Mouse (Mus musculus) CD4-positive, CD25-positive, alpha-beta regulatory T cell, adult 2 months (primary cell): ENCODE data around the gene Rap1gap2.

Source experiments
- DNase-seq: peaks from one replicate; pipeline ENCODE4 v3.0.0-alpha.2; 2012; ENCODE audit warnings: low read depth, low spot score

The Rap1gap2 gene

GRCm38 (mm10) chr11:74621974-74622669, 11.4 kb upstream of the Rap1gap2 start:
- DNase-seq, result no peak

GRCm38 (mm10) chr11:74619956-74620300, 9.2 kb upstream of the Rap1gap2 start:
- no peak for DNase-seq

DNA sequence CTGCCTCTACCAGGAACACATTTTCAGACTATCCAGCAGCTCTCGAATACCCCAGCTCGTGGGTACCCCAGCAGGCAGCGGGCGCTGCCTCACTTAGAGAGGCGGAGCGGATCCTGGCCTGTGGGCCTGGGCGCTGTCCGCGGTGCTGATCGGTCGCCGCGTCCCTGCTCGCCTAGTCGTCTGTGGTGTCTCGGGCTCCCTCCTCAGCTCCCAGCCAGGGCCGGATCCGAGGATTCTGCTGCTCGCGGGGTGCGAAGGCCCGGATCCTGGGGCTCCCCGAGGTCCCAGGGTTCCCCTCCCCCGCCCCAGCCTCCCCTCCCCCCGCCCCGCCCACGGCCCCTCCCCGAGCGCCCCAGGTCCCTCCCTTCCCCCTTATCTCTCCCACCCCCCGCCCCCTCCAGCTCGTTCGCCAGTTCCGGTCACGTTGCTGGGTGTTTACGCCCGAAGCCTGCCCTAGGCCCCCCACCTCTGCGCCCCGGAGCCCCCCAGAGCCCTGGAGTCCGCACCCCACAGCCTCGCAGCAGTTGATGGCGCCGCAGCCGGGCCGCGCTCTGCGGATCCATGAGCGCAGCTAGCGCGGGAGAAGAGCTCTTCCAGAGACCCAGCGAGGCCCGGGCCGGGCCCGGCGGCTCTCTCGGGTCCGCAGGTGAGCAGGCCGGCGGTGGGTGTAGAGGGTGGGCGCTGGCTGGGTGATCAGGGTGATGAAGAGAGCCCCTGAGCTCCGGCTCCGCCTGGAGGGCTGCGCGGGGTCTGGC, 8.7 kb upstream of the Rap1gap2 start, which contains the start of gene Ccdc92b:
Ccdc92b (plus strand) TSS at position 405 of the 755 bp plus-strand sequence.
- DNase-seq, result peak; percentile 81

- DNase-seq, result no peak
Measured at GRCm38 (mm10) chr11:74615571-74615970, 4.9 kb upstream of the Rap1gap2 start.

- DNase-seq, result no peak
Measured at GRCm38 (mm10) chr11:74613428-74613827, 2.7 kb upstream of the Rap1gap2 start.

DNA sequence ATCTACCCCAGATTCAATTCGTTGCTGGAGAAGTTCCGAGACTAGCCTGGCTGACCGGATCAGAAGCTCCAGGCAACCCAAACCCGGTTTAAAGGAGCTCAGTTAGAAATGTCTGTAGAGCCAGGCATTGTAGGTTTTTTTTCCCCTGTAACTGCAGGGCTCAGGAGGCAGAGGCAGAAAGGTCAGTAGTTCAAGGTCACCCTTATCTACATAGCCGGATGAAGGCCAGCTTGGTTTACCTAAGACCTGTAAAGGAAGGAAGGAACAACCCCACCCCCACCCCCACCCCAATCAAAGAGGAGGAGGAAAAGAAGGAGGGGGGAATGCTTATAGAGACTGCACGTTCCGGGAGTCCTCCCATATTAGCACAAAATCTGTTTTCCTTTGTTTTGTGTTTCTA, 722 bp upstream of the Rap1gap2 start:
- no peak for DNase-seq

DNA sequence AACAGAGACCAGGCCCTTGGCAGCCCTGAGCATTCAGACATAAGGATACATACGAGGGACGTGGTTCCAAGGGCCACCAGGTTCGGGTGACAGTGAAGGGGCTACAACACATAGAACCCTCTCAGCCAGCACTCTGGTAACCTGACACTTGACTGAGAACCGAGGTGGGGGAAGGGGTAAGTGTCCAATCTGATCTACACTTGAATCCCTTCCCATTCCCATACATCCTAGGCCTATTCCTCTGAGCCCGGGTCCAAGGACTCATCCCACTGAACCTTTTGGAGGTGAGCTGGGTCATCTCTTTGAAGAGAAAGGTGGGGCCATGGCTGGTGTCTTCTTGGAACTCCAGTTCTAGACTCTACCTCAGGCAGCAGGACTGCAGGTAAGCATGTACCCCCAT, 647 bp downstream of the Rap1gap2 start:
- no peak for DNase-seq

DNA sequence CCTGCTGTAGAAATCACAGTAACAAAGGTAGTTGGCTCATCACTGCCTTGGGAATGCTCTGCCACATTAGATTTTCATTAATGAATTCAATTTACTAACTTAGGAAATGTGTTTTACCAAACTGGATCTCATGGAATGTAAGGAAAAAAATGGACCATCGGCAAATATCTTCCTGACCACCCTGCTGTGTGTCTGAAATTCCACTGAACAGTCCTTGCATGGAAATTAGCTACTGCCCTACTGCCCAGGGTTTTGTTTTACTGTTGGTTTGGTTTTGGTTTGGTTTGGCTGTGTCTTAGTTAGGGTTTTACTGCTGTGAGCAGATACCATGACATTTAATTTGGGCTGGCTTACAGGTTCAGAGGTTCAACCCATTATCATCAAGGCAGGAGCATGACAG, 8.4 kb downstream of the Rap1gap2 start:
- DNase-seq, result no peak

GRCm38 (mm10) chr11:74597990-74598337, 12.8 kb downstream of the Rap1gap2 start:
- DNase-seq, result no peak

DNA sequence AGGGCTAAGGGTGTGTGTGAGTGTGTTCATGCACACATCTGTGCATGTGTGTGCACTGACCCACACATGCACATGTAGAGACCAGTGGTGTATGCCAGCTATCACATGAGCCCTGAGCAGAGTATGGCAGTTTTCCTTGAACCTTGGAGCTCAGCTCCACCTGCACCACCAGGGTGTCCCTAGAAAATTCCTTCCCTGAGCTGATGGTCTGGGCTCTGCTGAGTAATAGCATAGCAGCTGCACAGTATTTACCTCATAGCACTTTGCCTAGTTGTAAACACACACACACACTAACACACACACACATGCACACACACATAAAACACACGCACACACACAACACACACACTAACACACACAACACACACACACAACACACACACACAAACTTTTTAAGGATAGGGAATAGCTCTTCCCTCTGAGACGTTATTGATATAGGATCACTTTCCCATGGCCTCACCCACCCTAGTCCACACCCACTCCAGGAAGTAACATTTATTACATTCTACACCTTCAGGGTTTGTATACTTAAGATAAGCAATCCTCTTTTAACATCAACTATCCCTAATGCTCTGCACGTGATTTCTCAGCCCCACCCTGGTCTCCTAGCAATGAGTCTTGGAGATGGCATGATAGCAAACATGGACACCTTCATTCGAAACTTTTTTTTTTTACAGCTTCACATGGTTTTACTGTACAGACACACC, 13.3 kb downstream of the Rap1gap2 start:
- DNase-seq, result no peak

GRCm38 (mm10) chr11:74592246-74592645, 18.5 kb downstream of the Rap1gap2 start:
- DNase-seq, result no peak

GRCm38 (mm10) chr11:74590691-74591090, 20.0 kb downstream of the Rap1gap2 start:
- no peak for DNase-seq

DNA sequence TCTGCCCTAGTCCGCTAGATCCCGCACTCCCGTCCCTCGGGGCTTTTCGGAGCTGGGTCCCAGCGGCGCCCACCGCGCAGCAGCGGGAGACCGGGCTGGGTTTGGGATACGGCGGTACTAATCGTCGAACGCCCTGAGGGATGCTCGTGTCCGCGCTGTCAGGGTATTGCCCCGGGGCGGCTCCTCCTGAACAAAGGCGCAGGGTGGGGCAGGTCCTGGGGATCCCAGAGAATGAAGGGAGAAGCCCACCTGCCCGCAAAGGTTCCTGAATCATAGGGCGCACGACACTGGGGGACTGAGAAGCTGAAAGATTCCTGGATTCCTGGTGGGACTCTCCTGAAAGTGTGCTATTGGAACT, 20.5 kb downstream of the Rap1gap2 start:
- DNase-seq, result no peak

GRCm38 (mm10) chr11:74589401-74590238, 21.1 kb downstream of the Rap1gap2 start:
- no peak for DNase-seq

- no peak for DNase-seq
Measured at GRCm38 (mm10) chr11:74586401-74586800, 24.3 kb downstream of the Rap1gap2 start.

- peak; percentile 26 for DNase-seq
Measured at GRCm38 (mm10) chr11:74584946-74585723, 25.6 kb downstream of the Rap1gap2 start.

DNA sequence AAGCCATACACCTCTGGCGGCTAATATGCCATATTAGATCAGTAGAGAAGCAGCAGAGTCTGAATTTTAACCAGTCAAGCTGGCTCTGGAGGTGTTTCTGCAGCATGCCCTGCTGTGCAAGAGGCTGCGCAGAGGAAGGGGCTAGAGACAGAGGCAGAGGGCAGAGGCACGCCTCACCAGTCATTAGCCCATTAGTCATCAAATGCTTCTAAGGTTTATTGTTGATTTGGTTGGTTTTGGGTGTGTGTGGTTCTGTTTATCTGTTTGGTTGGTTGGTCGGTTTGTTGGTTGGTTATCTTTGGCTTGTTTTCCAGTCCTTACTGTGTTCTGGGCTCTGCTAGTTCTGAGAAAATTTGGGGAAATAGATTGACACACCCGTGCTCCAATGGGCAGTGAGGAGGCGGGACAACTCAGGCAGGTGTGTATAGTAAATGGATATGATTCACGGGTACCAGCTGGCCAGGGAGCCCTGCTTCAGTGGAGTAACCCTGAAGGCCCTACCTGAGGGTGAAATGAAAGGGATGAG, 26.8 kb downstream of the Rap1gap2 start:
- no peak for DNase-seq

DNA sequence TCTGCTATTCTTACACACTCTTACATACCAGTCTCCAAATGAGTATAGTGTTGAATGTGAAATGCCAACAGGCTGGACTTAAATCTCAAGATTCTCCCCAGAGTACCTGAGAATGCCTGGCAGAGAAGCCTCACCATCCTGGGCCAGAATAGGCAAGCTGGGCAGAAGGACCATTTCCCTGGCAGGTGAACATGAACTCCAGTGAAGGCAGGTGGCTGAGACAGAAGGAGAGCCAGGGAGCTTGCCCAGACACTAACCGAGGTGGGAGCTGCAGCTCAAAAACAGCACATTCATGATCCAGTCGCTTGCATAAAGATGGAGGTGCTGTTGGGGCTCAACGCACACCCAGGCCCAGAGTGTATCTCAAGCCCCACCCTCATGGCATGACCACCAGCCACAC, 28.3 kb downstream of the Rap1gap2 start:
- no peak for DNase-seq

GRCm38 (mm10) chr11:74581333-74581732, 29.4 kb downstream of the Rap1gap2 start:
- DNase-seq, result peak; percentile 55

DNA sequence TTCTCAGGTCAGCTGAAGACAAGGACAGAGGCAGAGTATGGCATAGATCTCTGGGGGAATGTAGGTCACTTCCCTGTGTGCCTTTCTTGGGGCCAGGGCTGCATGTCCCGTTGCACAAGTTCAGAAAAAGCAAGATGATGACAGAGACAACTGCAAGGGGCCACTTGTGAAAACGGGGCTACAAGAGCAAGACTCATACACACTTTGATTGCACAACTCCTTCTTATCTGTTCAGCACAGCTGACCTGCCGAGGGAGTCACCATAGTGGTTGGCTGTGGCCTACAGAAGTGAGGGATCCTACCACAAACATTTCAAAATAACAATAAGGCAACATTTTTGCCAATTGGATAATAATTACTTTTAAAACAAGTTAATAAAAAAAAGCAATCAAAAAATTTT, 33.6 kb downstream of the Rap1gap2 start:
- DNase-seq, result no peak

DNA sequence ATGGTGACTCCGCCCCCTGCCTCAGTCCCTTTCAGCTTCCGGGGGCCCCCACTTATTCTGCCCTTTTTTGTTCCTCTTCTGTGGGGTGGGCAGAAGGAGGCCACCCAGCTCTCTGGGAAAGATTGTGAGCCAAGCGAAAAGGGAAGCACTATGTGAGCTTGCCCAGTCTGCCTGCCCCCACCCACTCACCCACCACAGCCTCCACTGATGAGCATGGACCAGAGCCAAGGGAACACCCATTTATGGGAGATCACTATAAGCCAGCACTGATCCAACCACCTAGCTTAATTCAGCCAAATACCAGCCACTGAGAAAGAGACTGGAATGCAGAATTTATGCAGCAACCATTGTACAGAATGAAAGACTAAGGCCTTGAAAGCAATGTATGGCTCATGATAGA, 34.8 kb downstream of the Rap1gap2 start:
- no peak for DNase-seq
